Mouse (Mus musculus) neural tube, embryonic 14.5 days (tissue): ENCODE results near the gene Fopnl. TPM values are rescaled to one million over a fixed set of nuclear protein-coding genes. Genes with fewer than 3 reads are reported as not detected.

Experiments used
- ATAC-seq: fragments of 200-750 bp; cut with Nextera tagmentation; 2 replicates; pipeline ENCODE4 v1.8.0; 2017; ENCODE audit warnings: low read depth, mild to moderate bottlenecking, moderate TSS enrichment, moderate library complexity
- H3K27ac ChIP-seq: fragments of 300-500 bp; sonication (generic); 2 replicates; pipeline ENCODE4 v1.5.1; 2014; ENCODE audit warnings: low read depth, mild to moderate bottlenecking, control low read depth, low read length, moderate library complexity, mixed read lengths
- H3K27me3 ChIP-seq: fragments of 300-500 bp; sonication (generic); 2 replicates; pipeline ENCODE4 v1.6.1; 2014; ENCODE audit warnings: low read length; ENCODE audit not compliant: control insufficient read depth, insufficient read depth
- H3K36me3 ChIP-seq: fragments of 300-500 bp; sonication (generic); 2 replicates; pipeline ENCODE4 v1.6.1; 2014; ENCODE audit warnings: low read length, mixed read lengths; ENCODE audit not compliant: control insufficient read depth, insufficient read depth
- H3K4me1 ChIP-seq: fragments of 300-500 bp; sonication (generic); 2 replicates; pipeline ENCODE4 v1.6.1; 2014; ENCODE audit warnings: low read length; ENCODE audit not compliant: control insufficient read depth, insufficient read depth
- H3K4me2 ChIP-seq: fragments of 300-500 bp; sonication (generic); 2 replicates; pipeline ENCODE4 v1.6.1; 2014; ENCODE audit warnings: mild to moderate bottlenecking, low read depth, low read length, control low read depth
- H3K4me3 ChIP-seq: fragments of 300-500 bp; sonication (generic); 2 replicates; pipeline ENCODE4 v1.5.1; 2014; ENCODE audit warnings: low read depth, low read length, control low read depth, mixed read lengths
- H3K9ac ChIP-seq: fragments of 300-500 bp; sonication (generic); replicated peaks from 2 replicates; pipeline ENCODE4 v1.6.1; 2014; ENCODE audit warnings: low read depth, mild to moderate bottlenecking, control low read depth, low read length, mixed read lengths
- H3K9me3 ChIP-seq: fragments of 300-500 bp; sonication (generic); 2 replicates; pipeline ENCODE4 v1.6.1; 2016; ENCODE audit warnings: low read length; ENCODE audit not compliant: control insufficient read depth
- WGBS: fragments of 180-500 bp; shearing (Covaris S2); extraction: QIAGEN DNeasy Blood & Tissue Kit; methylation state at CpG from one replicate; pipeline ENCODE4 v1.1.7; 2014; 5-methylcytosine and 5-hydroxymethylcytosine counted together
- polyA plus RNA-seq: library from polyadenylated mRNA; unstranded; fragments of >200 nt; fragmentation: Nextera tagmentation; extraction: Ambion mirVana; gene quantifications from 2 replicates; pipeline ENCODE4 v1.2.1, GENCODE M21; 2014

The Fopnl gene
- polyA plus RNA-seq, 1 experiment from 2014 or later: 230 TPM

- no peak overlapping the region for H3K9ac ChIP-seq
- 71% methylated on average over 2 of the region's 2 CpGs for WGBS
- ATAC-seq: no peak
Observed at GRCm38 (mm10) chr16:14264504-14264903, 52.7 kb downstream of the Fopnl start.

GRCm38 (mm10) chr16:14263241-14263640 is 54.0 kb downstream of the Fopnl start:
- no peaks in the 10 kb centered on the region for H3K36me3 ChIP-seq
- no peaks in the 10 kb centered on the region for H3K9me3 ChIP-seq
- H3K4me1 ChIP-seq: no peaks in the 10 kb centered on the region
- no peak for ATAC-seq
- no peak overlapping the region for H3K9ac ChIP-seq
- no peak overlapping the region for H3K4me2 ChIP-seq
- H3K27ac ChIP-seq: no peak overlapping the region
- H3K4me3 ChIP-seq: no peak overlapping the region
- no peaks in the 10 kb centered on the region for H3K27me3 ChIP-seq
- 67% methylated on average over 6 of the region's 6 CpGs for WGBS

More at GRCm38 (mm10) chr16:14264504-14264903, 52.7 kb downstream of the Fopnl start:
- H3K27me3 ChIP-seq: no peaks in the 10 kb centered on the region
- no peak overlapping the region for H3K4me2 ChIP-seq
- H3K9me3 ChIP-seq: no peaks in the 10 kb centered on the region
- no peaks in the 10 kb centered on the region for H3K4me1 ChIP-seq
- H3K36me3 ChIP-seq: no peaks in the 10 kb centered on the region
- H3K4me3 ChIP-seq: no peak overlapping the region
- no peak overlapping the region for H3K27ac ChIP-seq

GRCm38 (mm10) chr16:14262410-14262809 is 54.8 kb downstream of the Fopnl start:
- ATAC-seq: no peak
- no peak overlapping the region for H3K27ac ChIP-seq

GRCm38 (mm10) chr16:14258856-14259255 is 58.3 kb downstream of the Fopnl start:
- H3K4me1 ChIP-seq: no peaks in the 10 kb centered on the region
- no peaks in the 10 kb centered on the region for H3K27me3 ChIP-seq
- H3K4me2 ChIP-seq: no peak overlapping the region
- no peak for ATAC-seq
- no peaks in the 10 kb centered on the region for H3K9me3 ChIP-seq
- no peak overlapping the region for H3K4me3 ChIP-seq
- H3K27ac ChIP-seq: no peak overlapping the region
- 27% methylated on average over 2 of the region's 2 CpGs for WGBS
- H3K9ac ChIP-seq: no peak overlapping the region
- H3K36me3 ChIP-seq: no peaks in the 10 kb centered on the region

More at GRCm38 (mm10) chr16:14262410-14262809, 54.8 kb downstream of the Fopnl start:
- Histone ChIP-seq H3K4me1 (no peaks in the 10 kb centered on the region), H3K9ac (no peak overlapping the region), H3K4me2 (no peak overlapping the region), H3K27me3 (no peaks in the 10 kb centered on the region), H3K4me3 (no peak overlapping the region), H3K9me3 (no peaks in the 10 kb centered on the region), H3K36me3 (no peaks in the 10 kb centered on the region)
- WGBS: 88% methylated on average over 1 of the region's 1 CpGs

GRCm38 (mm10) chr16:14253586-14253985 is 63.6 kb downstream of the Fopnl start:
- WGBS: 92% methylated on average over 3 of the region's 3 CpGs
- H3K4me2 ChIP-seq: no peak overlapping the region
- no peaks in the 10 kb centered on the region for H3K36me3 ChIP-seq
- no peak overlapping the region for H3K27ac ChIP-seq
- H3K27me3 ChIP-seq: no peaks in the 10 kb centered on the region
- ATAC-seq: no peak
- H3K4me3 ChIP-seq: no peak overlapping the region
- no peak overlapping the region for H3K9ac ChIP-seq
- no peaks in the 10 kb centered on the region for H3K9me3 ChIP-seq
- H3K4me1 ChIP-seq: no peaks in the 10 kb centered on the region

GRCm38 (mm10) chr16:14252877-14253276 is 64.3 kb downstream of the Fopnl start:
- Histone ChIP-seq H3K4me1 (no peaks in the 10 kb centered on the region), H3K4me3 (no peak overlapping the region), H3K4me2 (no peak overlapping the region), H3K9ac (no peak overlapping the region), H3K27ac (no peak overlapping the region), H3K27me3 (no peaks in the 10 kb centered on the region), H3K36me3 (no peaks in the 10 kb centered on the region), H3K9me3 (no peaks in the 10 kb centered on the region)
- WGBS: 82% methylated on average over 4 of the region's 4 CpGs
- ATAC-seq: no peak

GRCm38 (mm10) chr16:14249913-14250312 is 67.3 kb downstream of the Fopnl start:
- no peak overlapping the region for H3K9ac ChIP-seq
- WGBS: 60% methylated on average over 1 of the region's 1 CpGs
- H3K36me3 ChIP-seq: no peaks in the 10 kb centered on the region
- no peak overlapping the region for H3K4me2 ChIP-seq
- no peak overlapping the region for H3K27ac ChIP-seq
- no peak overlapping the region for H3K4me3 ChIP-seq
- ATAC-seq: no peak
- no peaks in the 10 kb centered on the region for H3K9me3 ChIP-seq
- no peaks in the 10 kb centered on the region for H3K27me3 ChIP-seq
- H3K4me1 ChIP-seq: no peaks in the 10 kb centered on the region

Other genes starting within 250 kb of the Fopnl start
- gene Nde1, start 154.1 kb downstream of the Fopnl start, polyA plus RNA-seq: 13.0 and 20.3 TPM in 2 replicates
- gene Marf1, start 154.1 kb downstream of the Fopnl start, polyA plus RNA-seq: 16.8 and 19.1 TPM in 2 replicates
- 0.09 and 0.45 TPM in 2 replicates for gene Myh11, start 26.0 kb downstream of the Fopnl start, polyA plus RNA-seq
- 9.9 and 10.6 TPM in 2 replicates for gene Abcc1, start 44.2 kb upstream of the Fopnl start, polyA plus RNA-seq
- not detected in 2 replicates for gene A630010A05Rik, start 244.9 kb upstream of the Fopnl start, polyA plus RNA-seq